28 mouse cellular contexts compared by ENCODE assay signal in the genomic region with DNA sequence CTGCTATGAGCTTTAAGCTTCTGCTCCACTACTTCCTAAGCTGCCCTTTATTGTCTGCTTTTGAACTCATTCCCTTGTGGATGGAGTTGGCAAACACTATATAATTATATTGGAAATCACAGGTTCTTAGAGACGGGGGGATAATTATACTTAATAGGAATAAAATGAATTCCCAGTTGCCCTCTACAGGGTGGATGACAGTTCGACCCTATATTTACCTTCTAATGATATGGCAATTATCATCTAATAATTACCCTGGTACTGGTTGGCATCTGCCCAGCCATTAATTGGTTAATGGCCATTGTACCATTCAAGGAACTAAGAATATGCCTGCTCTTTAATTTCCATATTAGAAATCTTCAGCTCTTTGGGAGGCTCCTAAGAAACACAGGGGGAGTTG.
"Had no signal": no experiment of that assay in that cellular context is flagged by ENCODE, and none has a peak within 500 bp of the region (broad histone marks: within the 10 kb centered on the region; RNA-seq: fewer than 3 reads in every experiment).

No protein-coding gene starts in this region.

- H3K4me2 ChIP-seq: heart, embryonic 12.5 days; hindbrain, embryonic 12.5 days; hindbrain, embryonic 14.5 days; intestine, embryonic 15.5 days; limb, embryonic 12.5 days; liver, embryonic 11.5 days; liver, embryonic 13.5 days; liver, embryonic 15.5 days had no signal

- H3K27me3 ChIP-seq: hindbrain, embryonic 12.5 days; intestine, embryonic 15.5 days; limb, embryonic 12.5 days; liver, embryonic 13.5 days; liver, embryonic 15.5 days had no signal

- H3K4me1 ChIP-seq: heart, embryonic 10.5 days; heart, embryonic 12.5 days; intestine, embryonic 15.5 days; liver, embryonic 13.5 days; liver, embryonic 15.5 days had no signal

- H3K4me3 ChIP-seq: gastrocnemius, adult 2 months; heart, embryonic 10.5 days; heart, embryonic 12.5 days; hindbrain, embryonic 10.5 days; hindbrain, embryonic 12.5 days; intestine, embryonic 15.5 days; layer of hippocampus, adult 2 months; left cerebral cortex, adult 2 months; limb, embryonic 10.5 days; limb, embryonic 12.5 days; liver, embryonic 13.5 days; liver, embryonic 15.5 days had no signal

- H3K36me3 ChIP-seq: heart, embryonic 10.5 days; heart, embryonic 12.5 days; hindbrain, embryonic 10.5 days; hindbrain, embryonic 12.5 days; intestine, embryonic 15.5 days; limb, embryonic 10.5 days; limb, embryonic 12.5 days; liver, embryonic 13.5 days; liver, embryonic 15.5 days had no signal

- ATAC-seq: hindbrain, embryonic 16.5 days; inflammation-experienced regulatory T-cells, adult 6 months; intestine, embryonic 15.5 days; intestine, postnatal 0 days had no signal

- H3K9ac ChIP-seq: heart, embryonic 12.5 days; hindbrain, embryonic 12.5 days; hindbrain, embryonic 14.5 days; intestine, embryonic 15.5 days; limb, embryonic 12.5 days; liver, embryonic 13.5 days; liver, embryonic 15.5 days had no signal

- H3K9me3 ChIP-seq: heart, embryonic 10.5 days; heart, embryonic 12.5 days; hindbrain, embryonic 10.5 days; hindbrain, embryonic 12.5 days; intestine, embryonic 15.5 days; limb, embryonic 10.5 days; limb, embryonic 12.5 days; liver, embryonic 13.5 days; liver, embryonic 15.5 days had no signal

- DNase-seq: gastrocnemius, adult 2 months; gastrocnemius, postnatal 10 days; gastrocnemius, postnatal 25 days; heart, adult 18-20 months; heart, postnatal 10 days; heart, postnatal 4 days; kidney, adult 18-20 months; kidney, adult 8-10 months; kidney, postnatal 10 days; kidney, postnatal 25 days; kidney, postnatal 4 days; liver; liver, embryonic 13.5 days had no signal

- H3K27ac ChIP-seq: gastrocnemius, adult 2 months; heart, embryonic 10.5 days; hindbrain, embryonic 10.5 days; hindbrain, embryonic 12.5 days; hindbrain, embryonic 14.5 days; intestine, embryonic 15.5 days; layer of hippocampus, adult 2 months; left cerebral cortex, adult 2 months; limb, embryonic 10.5 days; limb, embryonic 12.5 days; liver, embryonic 13.5 days; liver, embryonic 15.5 days had no signal
